Mouse (Mus musculus): Measurements from ENCODE around the gene Kcnn1. TPM values are rescaled to one million over a fixed set of nuclear protein-coding genes. Genes with fewer than 3 reads are reported as not detected.

The Kcnn1 gene
- polyA plus RNA-seq, 1 experiment from 2014 or later, result 9.0 TPM

DNA sequence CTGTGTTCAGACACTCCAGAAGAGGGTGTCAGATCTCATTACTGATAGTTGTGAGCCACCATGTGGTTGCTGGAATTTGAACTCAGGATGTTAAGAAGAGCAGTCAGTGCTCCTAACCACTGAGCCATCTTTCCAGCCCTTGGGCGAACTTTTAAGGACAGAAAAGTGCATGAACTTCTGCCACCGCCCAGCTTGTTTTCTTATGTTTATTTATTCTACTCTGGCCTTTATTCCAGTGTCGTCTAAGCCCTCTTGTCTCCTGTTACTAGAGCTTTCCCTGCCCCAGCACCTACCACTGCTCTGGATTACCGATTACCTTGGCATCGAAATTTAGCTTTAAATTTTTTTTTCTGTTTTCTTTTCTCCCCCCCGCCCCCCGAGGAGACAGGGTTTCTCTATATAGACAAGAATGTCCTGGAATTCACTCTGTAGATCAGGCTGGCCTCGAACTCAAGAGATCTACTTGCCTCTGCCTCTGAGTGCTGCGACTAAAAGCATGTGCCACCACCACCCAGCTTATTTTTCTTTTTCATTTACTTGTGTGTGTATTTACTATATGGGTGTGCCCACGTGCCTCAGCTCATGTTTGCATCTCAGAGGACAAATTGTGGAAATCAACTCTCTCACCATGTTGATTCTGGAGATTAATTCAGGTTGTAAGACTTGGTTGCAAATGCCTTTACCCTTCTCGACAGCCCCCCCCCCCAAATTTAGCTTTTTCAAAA is 60.1 kb downstream of the Kcnn1 start:
- WGBS, result 72% methylated on average over 11 of the region's 11 CpGs
- peaks cover 13% of the 10 kb centered on the region; the same call in 1 of the 2 replicates for H3K4me1 ChIP-seq (replicated peaks; ENCODE audit: control insufficient read depth, insufficient read depth, low read length)
- no peaks in the 10 kb centered on the region for H3K9me3 ChIP-seq (ENCODE audit: control insufficient read depth, low read length)
- no peak overlapping the region for H3K4me2 ChIP-seq (ENCODE audit: low read depth, low read length, severe bottlenecking)
- no peak overlapping the region for H3K27ac ChIP-seq (ENCODE audit: low read depth, low read length)
- H3K4me3 ChIP-seq (ENCODE audit: low read depth, low read length), result no peak overlapping the region
- no peaks in the 10 kb centered on the region for H3K36me3 ChIP-seq (ENCODE audit: control insufficient read depth, insufficient read depth, low read length)
- no peak overlapping the region for H3K9ac ChIP-seq (ENCODE audit: low read length)
- peaks cover 40% of the 10 kb centered on the region for H3K27me3 ChIP-seq (ENCODE audit: control insufficient read depth, insufficient read depth, low read length)
- ATAC-seq (replicated peaks; ENCODE audit: low FRiP score), result no peak
- DNase-seq (ENCODE audit: low spot score), result no peak

- peaks cover 18% of the 10 kb centered on the region; the same call in 1 of the 2 replicates for H3K4me1 ChIP-seq (replicated peaks; ENCODE audit: control insufficient read depth, insufficient read depth, low read length)
- H3K27me3 ChIP-seq (ENCODE audit: control insufficient read depth, insufficient read depth, low read length), result peaks cover 42% of the 10 kb centered on the region
- H3K4me3 ChIP-seq (ENCODE audit: low read depth, low read length), result no peak overlapping the region
- no peaks in the 10 kb centered on the region for H3K9me3 ChIP-seq (ENCODE audit: control insufficient read depth, low read length)
- ATAC-seq (replicated peaks; ENCODE audit: low FRiP score), result no peak
- WGBS, result 86% methylated on average over 1 of the region's 1 CpGs
- H3K4me2 ChIP-seq (ENCODE audit: low read depth, low read length, severe bottlenecking), result no peak overlapping the region
- DNase-seq (ENCODE audit: low spot score), result no peak
- H3K36me3 ChIP-seq (ENCODE audit: control insufficient read depth, insufficient read depth, low read length), result no peaks in the 10 kb centered on the region
- no peak overlapping the region for H3K9ac ChIP-seq (ENCODE audit: low read length)
- no peak overlapping the region for H3K27ac ChIP-seq (ENCODE audit: low read depth, low read length)
These were observed 61.2 kb downstream of the Kcnn1 start for GRCm38 (mm10) chr8:70801830-70802229.

- Histone ChIP-seq H3K4me2 (ENCODE audit: low read depth, low read length, severe bottlenecking) (no peak overlapping the region), H3K27ac (ENCODE audit: low read depth, low read length) (no peak overlapping the region), H3K27me3 (ENCODE audit: control insufficient read depth, insufficient read depth, low read length) (peaks cover 42% of the 10 kb centered on the region), H3K4me3 (ENCODE audit: low read depth, low read length) (no peak overlapping the region), H3K9me3 (ENCODE audit: control insufficient read depth, low read length) (no peaks in the 10 kb centered on the region), H3K9ac (ENCODE audit: low read length) (no peak overlapping the region), H3K36me3 (ENCODE audit: control insufficient read depth, insufficient read depth, low read length) (no peaks in the 10 kb centered on the region), H3K4me1 (replicated peaks; ENCODE audit: control insufficient read depth, insufficient read depth, low read length) (peaks cover 22% of the 10 kb centered on the region; the same call in 1 of the 2 replicates)
- ATAC-seq (replicated peaks; ENCODE audit: low FRiP score) (no peak), DNase-seq (ENCODE audit: low spot score) (no peak)
- WGBS, result 40% methylated on average over 15 of the region's 15 CpGs
These were observed 61.9 kb downstream of the Kcnn1 start for GRCm38 (mm10) chr8:70801156-70801555.

GRCm38 (mm10) chr8:70800648-70801047 is 62.4 kb downstream of the Kcnn1 start:
- H3K4me1 ChIP-seq (replicated peaks; ENCODE audit: control insufficient read depth, insufficient read depth, low read length), result peaks cover 23% of the 10 kb centered on the region; the same call in 1 of the 2 replicates
- no peak for ATAC-seq (replicated peaks; ENCODE audit: low FRiP score)
- WGBS, result 51% methylated on average over 10 of the region's 10 CpGs

GRCm38 (mm10) chr8:70798281-70798680 is 64.8 kb downstream of the Kcnn1 start:
- no peaks in the 10 kb centered on the region for H3K36me3 ChIP-seq (ENCODE audit: control insufficient read depth, insufficient read depth, low read length)
- no peaks in the 10 kb centered on the region for H3K9me3 ChIP-seq (ENCODE audit: control insufficient read depth, low read length)
- peaks cover 28% of the 10 kb centered on the region for H3K27me3 ChIP-seq (ENCODE audit: control insufficient read depth, insufficient read depth, low read length)
- 12% methylated on average over 15 of the region's 15 CpGs for WGBS
- no peak for DNase-seq (ENCODE audit: low spot score)
- peaks cover 16% of the 10 kb centered on the region; the same call in 1 of the 2 replicates for H3K4me1 ChIP-seq (replicated peaks; ENCODE audit: control insufficient read depth, insufficient read depth, low read length)
- H3K27ac ChIP-seq (ENCODE audit: low read depth, low read length), result no peak overlapping the region
- ATAC-seq (replicated peaks; ENCODE audit: low FRiP score), result no peak
- H3K4me3 ChIP-seq (ENCODE audit: low read depth, low read length), result peak overlapping the region; percentile 58; the same call in 1 of the 2 replicates
- H3K4me2 ChIP-seq (ENCODE audit: low read depth, low read length, severe bottlenecking), result peak overlapping the region; percentile 82
- peak overlapping the region; percentile 59; the same call in 1 of the 2 replicates for H3K9ac ChIP-seq (ENCODE audit: low read length)

More at GRCm38 (mm10) chr8:70800648-70801047, 62.4 kb downstream of the Kcnn1 start:
- Histone ChIP-seq H3K36me3 (ENCODE audit: control insufficient read depth, insufficient read depth, low read length) (no peaks in the 10 kb centered on the region), H3K4me2 (ENCODE audit: low read depth, low read length, severe bottlenecking) (no peak overlapping the region), H3K9me3 (ENCODE audit: control insufficient read depth, low read length) (no peaks in the 10 kb centered on the region), H3K4me3 (ENCODE audit: low read depth, low read length) (no peak overlapping the region), H3K27ac (ENCODE audit: low read depth, low read length) (no peak overlapping the region), H3K27me3 (ENCODE audit: control insufficient read depth, insufficient read depth, low read length) (peaks cover 40% of the 10 kb centered on the region), H3K9ac (ENCODE audit: low read length) (no peak overlapping the region)
- DNase-seq (ENCODE audit: low spot score), result no peak

GRCm38 (mm10) chr8:70797081-70798070 is 65.7 kb downstream of the Kcnn1 start:
- WGBS, result 1% methylated on average over 55 of the region's 57 CpGs
- H3K36me3 ChIP-seq (ENCODE audit: control insufficient read depth, insufficient read depth, low read length), result no peaks in the 10 kb centered on the region
- H3K27ac ChIP-seq (ENCODE audit: low read depth, low read length), result no peak overlapping the region
- peak overlapping the region; percentile 59 for H3K9ac ChIP-seq (ENCODE audit: low read length)
- H3K4me3 ChIP-seq (ENCODE audit: low read depth, low read length), result peak overlapping the region; percentile 58
- peaks cover 25% of the 10 kb centered on the region for H3K27me3 ChIP-seq (ENCODE audit: control insufficient read depth, insufficient read depth, low read length)
- ATAC-seq (replicated peaks; ENCODE audit: low FRiP score) (peak; percentile 86), DNase-seq (ENCODE audit: low spot score) (peak; percentile 96)
- H3K4me2 ChIP-seq (ENCODE audit: low read depth, low read length, severe bottlenecking), result peak overlapping the region; percentile 82
- H3K9me3 ChIP-seq (ENCODE audit: control insufficient read depth, low read length), result no peaks in the 10 kb centered on the region
- peaks cover 22% of the 10 kb centered on the region for H3K4me1 ChIP-seq (replicated peaks; ENCODE audit: control insufficient read depth, insufficient read depth, low read length)

DNA sequence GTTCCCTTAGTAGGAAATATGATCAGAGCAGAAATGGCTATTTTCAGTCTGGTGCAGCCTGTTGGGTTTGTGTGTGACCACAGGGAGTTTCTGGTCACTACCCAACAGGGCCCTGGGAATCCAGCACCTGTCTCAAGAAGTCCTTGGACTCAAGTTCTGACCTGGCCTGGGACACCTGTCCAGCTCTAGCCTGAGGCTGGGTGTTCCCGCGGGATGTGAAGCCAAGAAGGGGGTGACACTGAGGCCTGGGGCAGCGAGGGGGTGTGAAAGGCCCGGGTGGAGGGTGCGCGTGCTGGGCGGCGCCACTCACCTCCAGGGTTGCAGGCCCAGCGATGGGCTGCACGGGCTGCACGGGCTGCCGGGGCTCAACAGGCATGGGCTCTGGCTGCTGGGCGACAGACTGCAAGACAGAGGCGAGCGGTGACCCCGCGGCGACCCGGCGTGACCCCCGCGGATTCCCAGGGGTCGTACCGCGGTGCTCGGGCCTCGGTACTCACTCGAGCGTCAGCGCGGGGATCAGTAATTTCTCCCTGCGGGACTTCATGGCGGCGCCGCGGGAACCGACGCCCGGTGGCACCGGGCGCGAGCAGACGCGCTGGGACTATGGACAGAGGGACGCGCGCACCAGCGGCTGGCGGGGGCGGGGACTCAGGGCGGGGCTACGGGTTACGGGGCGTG is 66.5 kb downstream of the Kcnn1 start:
- under 1% methylated on average over 53 of the region's 54 CpGs for WGBS
- peak overlapping the region; percentile 71 for H3K9ac ChIP-seq (ENCODE audit: low read length)
- peaks cover 25% of the 10 kb centered on the region for H3K27me3 ChIP-seq (ENCODE audit: control insufficient read depth, insufficient read depth, low read length)
- ATAC-seq (replicated peaks; ENCODE audit: low FRiP score) (peak; percentile 6; the same call in 1 of the 2 replicates), DNase-seq (ENCODE audit: low spot score) (no peak)
- H3K9me3 ChIP-seq (ENCODE audit: control insufficient read depth, low read length), result no peaks in the 10 kb centered on the region
- no peak overlapping the region for H3K27ac ChIP-seq (ENCODE audit: low read depth, low read length)
- H3K4me1 ChIP-seq (replicated peaks; ENCODE audit: control insufficient read depth, insufficient read depth, low read length), result peaks cover 23% of the 10 kb centered on the region
- H3K4me2 ChIP-seq (ENCODE audit: low read depth, low read length, severe bottlenecking), result peak overlapping the region; percentile 82
- H3K4me3 ChIP-seq (ENCODE audit: low read depth, low read length), result peak overlapping the region; percentile 58
- no peaks in the 10 kb centered on the region for H3K36me3 ChIP-seq (ENCODE audit: control insufficient read depth, insufficient read depth, low read length)

DNA sequence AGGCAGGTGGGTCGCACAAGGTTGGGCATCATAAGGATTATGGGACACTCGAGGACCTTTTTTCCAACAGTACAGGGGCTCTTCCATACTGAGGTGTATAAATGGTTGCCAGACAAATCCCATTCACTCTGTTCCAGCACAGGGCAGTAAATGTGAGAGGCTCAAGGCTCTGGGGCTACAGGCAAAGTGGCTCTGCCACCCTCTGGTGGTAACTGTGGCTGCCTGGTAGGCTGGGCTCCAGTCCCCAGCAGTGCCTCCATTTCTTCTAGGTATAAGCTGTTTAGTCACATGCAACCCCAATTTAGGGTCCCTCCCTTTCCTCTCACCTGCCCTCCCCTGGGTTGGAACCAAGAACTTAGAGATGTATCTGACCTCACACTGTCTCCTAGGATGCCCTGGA is 67.7 kb downstream of the Kcnn1 start:
- ATAC-seq (replicated peaks; ENCODE audit: low FRiP score), result no peak
- H3K9ac ChIP-seq (ENCODE audit: low read length), result no peak overlapping the region
- peaks cover 30% of the 10 kb centered on the region for H3K4me1 ChIP-seq (replicated peaks; ENCODE audit: control insufficient read depth, insufficient read depth, low read length)
- no peak overlapping the region for H3K27ac ChIP-seq (ENCODE audit: low read depth, low read length)
- WGBS, result 78% methylated on average over 2 of the region's 2 CpGs
- H3K36me3 ChIP-seq (ENCODE audit: control insufficient read depth, insufficient read depth, low read length), result no peaks in the 10 kb centered on the region
- H3K4me2 ChIP-seq (ENCODE audit: low read depth, low read length, severe bottlenecking), result no peak overlapping the region
- DNase-seq (ENCODE audit: low spot score), result no peak
- no peaks in the 10 kb centered on the region for H3K9me3 ChIP-seq (ENCODE audit: control insufficient read depth, low read length)
- H3K4me3 ChIP-seq (ENCODE audit: low read depth, low read length), result no peak overlapping the region
- H3K27me3 ChIP-seq (ENCODE audit: control insufficient read depth, insufficient read depth, low read length), result peaks cover 21% of the 10 kb centered on the region

Measured in forebrain, embryonic 11.5 days (tissue).